Mouse (Mus musculus) kidney, adult 8-10 months (tissue): Measurements from ENCODE around the gene Pdpn.
"Not testable (repeated sequence)": the region's sequence is repeated elsewhere in the genome, so short reads cannot be mapped to it uniquely, and the experiment has no call there.

Source experiments
- DNase-seq, 2 experiments: peaks; one replicate each; pipeline ENCODE4 v3.0.0; 2022

The Pdpn gene

DNA sequence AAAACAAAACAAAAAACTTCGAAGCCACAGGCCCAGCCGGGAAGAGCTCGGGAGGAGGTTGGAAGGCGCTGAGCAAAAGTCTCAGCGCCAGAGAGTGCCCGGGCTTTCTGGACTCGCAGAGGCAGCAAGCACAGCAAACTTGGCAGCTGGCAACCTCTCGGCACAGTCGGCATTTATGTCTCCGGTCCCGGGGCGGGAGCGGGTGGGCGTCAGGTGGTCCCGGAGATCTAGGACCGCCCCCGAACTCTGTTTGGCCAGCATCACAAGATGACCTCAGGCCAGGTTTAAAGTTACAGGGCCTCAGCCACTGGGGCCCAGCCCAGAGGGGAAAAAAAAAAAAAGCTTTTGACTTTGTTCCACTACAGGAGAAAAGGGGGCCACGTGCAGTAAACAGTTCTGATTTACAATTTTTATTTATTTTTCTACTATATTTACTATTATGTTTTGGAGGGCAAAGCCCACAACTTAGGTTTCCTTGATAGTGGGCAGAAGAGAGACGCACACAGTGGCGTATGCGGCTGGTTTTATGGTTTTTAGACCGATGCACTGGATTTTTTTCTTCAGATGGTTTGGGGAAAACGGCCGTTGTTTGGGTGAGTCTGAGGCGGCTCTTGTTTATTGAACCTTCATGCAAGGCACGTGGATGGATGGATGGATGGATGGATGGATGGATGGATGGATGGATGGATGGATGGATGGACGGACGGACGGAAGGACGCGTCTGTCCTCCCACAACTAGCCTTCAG, at the start of gene Pdpn:
Gene Pdpn, minus strand, starts transcription at position 240 of the 746 bp plus-strand sequence.
- DNase-seq, result no peak

DNA sequence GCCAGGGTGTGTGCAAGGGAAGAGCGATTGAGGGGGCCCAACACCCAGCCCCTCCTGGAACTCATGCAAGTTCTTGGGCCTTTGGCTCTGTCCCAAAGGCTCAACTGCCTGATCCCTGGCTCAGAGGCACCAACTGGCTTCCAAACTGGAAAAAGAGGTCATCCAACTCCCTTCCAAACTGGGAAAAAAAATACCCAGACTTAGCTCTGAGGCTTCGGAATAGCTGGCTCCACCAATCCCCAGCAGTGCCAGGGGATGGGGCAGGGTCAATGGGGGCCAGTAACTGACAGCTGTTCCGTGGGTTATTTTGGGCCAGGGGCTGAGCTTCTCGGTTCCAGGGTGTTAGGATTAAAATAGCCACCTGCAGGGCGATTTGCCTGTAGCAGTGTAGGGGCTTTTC, 49.3 kb upstream of the Pdpn start:
- no peak for DNase-seq

DNA sequence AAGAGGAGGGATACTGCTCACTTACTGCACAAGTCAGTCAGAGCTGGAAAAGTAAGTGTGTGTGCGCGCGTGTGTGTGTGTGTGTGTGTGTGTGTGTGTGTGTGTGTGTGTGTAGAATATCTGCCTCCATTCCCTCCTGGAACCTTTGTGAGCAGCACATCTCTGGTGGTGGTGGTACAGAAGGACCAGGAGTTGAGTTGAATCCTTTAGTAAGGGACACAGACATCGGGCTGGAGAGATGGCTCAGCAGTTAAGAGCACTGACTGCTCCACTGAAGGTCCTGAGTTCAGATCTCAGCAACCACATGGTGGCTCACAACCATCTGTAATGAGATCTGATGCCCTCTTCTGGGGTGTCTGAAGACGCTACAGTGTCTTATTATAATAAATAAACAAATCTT, 46.1 kb upstream of the Pdpn start:
- not testable (repeated sequence) for DNase-seq

DNA sequence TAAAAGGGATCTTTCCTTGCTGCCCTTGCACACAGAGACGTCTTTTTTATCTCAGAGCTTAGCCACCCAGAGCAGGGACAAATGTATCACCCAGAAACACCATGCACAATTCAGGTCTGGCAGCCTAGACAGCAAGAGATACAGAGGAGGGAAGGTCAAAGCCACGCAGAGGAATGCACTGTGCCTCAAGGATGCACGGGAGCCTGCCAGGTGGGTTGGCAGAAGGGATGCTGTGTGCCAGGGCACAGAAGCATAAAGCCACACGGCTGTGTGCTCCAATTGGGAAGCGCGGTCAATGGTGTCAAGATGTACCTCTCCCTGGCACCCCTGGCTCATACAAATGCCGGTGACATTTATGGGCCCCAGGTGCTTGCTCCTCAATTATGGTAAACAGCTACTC, 42.1 kb upstream of the Pdpn start:
- no peak for DNase-seq

DNA sequence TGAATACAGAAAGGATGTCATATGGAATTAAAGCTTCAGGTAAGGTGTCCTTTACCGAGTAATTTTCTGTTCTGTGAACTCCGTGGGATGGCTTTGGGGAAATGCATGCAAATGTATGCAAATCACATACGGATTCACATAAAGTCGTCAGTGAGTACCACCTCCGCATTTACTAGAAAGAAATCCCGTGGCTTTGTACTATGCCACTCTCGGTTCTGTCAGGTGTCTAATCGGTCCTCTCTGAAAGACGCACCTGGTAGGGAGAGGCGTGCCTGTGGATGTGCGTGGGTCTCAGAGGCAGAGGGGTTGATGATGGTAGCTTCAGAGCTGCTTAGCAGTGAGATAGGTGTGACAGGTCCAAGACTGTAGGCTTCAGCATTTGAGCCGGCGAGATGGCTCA, 40.4 kb upstream of the Pdpn start:
- no peak for DNase-seq

DNA sequence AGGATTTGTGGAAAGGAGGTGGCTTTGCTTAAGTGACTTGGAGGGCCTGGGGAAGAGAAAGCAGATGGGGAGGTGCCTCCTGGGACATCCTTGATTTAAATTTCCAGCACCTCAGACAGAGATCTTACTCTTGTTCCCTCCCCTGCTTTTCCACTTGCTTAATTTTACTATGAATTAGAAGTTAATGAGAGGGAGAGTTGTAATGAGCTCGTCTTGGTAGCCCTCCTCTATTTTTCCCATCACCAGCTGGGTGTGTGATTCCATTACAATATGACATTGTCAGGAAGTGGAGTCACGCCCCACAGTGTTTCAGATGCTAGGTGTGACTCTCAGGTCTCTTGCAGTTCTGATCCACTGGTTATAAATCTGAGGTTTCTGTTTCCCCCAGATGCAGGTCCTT, 36.7 kb upstream of the Pdpn start:
- no peak for DNase-seq

DNA sequence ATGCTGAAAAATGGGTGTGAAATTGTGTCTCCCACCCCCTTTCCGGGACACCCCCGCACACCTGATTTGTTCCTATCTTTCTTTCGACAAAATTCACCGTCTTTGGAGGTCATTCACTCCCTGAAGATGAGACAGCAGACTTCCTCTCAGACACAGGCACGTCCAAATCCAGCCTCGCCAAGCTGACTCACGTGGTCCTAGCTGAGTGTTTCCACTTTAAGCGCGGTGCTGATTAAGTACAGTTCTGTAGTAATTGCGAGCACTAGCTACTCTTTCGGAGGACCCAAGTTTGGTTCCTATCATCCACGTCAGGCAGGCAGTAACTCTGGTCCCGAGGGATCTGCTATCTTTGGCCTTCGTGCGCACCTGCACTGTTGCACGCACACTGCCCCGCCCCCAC, 35.6 kb upstream of the Pdpn start:
- no peak for DNase-seq

DNA sequence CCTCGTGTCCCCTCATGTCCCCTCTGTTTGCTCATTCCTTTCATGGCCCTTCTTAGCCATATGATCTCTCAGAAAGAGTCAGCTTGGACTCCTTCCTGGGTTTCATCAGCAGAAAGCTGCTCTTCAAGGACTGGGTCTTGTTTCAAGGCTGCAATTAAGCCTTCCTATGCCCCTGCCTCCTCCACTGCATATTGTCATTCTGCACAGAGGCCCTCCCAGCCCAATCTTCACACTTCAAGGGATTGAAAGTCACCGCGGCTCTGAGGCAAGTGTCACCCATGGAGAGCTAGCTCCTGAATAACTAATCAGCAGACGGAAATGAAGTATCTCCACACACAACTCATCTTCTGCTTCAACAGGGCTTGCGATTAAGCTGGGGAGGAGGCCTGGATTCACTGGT, 34.8 kb upstream of the Pdpn start:
- no peak for DNase-seq

DNA sequence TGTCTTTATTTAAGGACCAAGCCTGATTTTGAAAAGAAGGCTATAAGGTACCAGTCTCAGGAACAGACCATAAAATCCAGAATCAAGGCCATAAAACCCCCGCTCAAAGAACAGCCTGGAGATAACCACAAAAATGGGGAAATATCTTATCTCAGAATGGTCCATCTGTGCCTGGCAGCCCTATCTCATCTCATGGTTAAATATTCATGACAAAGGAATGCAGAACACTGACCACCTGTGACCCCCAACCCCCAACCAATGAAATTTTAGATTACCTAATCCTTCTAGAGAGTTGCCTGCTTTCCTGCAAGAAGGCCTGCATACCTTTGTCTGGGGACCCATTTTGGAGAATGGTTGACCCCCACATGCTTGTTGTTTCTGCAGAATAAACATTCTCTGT, 32.4 kb upstream of the Pdpn start:
- DNase-seq, result no peak

DNA sequence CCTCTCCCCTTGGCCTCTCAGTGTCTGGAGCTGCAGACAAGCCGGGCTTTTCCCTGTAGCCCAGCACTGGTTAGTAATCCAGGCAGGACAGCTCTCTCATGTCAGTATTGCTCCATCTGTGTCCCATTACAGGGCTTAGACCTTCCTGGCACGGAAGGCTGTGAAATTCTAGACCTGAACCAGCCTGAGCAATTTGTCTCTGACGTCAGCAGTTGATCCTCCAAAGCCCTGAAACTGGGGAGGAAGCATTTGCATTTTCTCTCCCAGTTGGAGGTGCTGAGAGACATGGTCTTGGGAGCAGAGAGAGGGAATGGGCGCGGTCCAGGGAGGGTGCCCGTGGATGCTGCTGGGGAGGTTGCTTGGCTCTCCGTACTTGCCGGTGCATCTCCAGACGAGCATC, 31.2 kb upstream of the Pdpn start:
- no peak for DNase-seq

DNA sequence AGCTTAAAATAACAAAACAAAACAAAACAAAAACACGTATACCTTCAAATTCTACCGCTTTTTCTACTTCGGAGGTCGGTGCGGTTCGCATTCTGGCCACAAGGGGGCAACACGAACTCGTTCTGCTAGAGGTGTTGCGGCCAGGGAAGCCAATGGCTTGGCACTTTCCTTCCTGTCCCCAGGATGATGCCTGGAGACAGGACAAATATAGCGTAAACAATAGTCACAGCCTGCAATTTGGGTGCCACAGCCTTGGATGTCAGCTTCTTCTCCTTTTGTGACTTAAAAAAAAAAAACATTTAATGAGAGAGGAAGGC, 26.2 kb upstream of the Pdpn start:
- DNase-seq, result peak; percentile 24 to 76

DNA sequence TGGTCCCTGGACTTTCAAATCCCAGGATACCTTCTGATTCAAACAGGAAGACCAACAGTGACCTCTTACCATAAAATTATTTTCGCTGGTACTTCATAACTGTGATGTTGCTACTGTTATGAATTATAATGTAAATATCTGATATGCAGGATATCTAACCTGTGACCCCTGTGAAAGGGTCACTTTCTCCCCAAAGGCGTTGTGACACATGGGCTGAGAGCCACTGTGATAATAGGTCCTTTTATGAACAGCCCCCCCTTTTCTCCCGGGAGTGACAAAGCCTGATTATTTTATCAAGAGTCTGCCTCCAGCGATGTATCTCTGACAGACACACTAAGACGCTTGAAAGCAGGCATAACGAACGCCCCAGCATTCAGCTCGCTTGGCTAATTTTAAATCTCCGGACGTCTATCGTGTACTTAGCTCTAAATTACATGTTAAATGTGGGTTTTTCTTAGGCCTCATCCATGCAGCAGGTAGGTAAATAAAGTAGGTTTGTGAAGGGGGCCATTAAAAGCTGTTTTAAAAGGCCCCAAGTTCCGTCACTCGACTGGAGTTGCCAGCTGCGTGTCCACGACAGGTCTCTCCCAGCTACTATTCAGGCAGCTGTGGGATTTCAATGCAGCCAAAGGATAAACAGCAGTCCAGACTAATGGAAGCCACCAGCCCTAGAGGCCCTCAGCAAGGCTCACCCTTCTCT, 25.7 kb upstream of the Pdpn start:
- no peak for DNase-seq

DNA sequence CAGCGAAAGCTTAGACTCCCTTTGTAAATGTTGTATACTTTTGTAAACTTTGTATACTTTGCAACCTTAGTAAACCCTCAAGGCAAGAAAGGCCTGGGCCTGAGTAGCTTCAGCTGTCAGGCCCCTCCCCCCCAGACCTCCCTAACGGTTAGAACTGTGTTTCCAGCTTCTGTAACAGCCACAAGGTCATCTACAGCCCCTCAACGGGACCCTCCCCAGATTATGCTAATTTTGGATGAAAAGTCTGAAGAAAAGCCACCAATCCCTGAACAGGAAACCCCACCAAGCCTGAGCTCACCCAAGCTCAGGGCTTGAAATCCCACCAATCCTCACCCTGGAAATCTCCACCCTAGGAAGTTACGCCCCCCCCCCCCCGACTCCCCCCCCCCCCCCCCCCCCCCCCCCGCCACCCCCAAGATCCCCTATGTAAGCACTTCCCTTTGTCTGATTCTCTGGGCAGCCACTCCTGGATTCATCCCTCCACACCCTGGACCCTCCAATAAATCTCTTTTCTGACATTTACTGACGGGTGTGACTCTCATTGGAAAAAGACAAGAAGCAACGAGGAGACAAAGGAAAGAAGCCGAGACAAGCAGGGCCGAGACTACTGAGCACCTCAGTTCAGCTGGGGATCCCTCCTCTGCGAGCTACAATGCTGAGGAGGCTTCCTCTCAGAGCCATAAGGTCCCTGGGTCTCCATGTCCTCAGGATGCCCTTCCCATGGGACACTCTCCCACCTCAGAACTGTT, 25.0 kb upstream of the Pdpn start:
- no peak for DNase-seq

DNA sequence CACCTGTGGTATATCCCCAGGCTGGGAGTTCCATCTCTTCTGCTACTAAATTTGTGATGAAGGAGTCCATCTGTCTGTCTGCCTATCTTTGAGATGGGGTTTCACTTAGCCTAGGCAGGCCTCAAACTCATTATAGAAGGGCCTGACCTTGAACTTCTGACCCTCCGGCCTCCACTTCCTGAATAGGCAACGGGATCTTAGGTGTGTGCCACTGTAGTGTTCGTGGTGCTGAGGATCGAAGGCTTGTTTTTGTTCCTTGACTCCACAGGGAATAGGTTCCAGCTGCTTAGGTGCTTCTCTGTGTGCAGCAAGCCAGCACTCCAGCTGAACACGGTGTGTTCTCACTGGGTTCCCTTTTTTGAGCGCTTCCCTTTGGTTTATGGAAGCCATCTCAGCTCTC, 13.9 kb upstream of the Pdpn start:
- DNase-seq, result no peak

DNA sequence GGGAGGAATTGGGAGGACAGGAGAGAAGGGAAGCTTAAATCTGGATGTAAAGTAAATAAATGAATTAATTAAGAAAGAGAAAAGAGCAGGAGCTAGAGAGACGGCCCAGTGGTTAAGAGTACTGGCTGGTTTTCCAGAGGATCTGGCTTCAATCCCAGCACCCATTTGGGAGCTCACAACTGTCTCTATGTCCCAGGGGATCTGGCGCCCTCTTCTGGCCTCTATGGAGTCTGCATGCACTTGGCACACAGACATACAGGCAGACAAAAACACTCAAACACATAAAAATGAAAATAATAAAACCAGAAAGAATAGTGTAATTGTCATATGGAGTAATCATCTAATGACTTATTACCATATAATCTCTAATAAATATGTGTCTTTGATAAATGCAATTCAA, 12.0 kb upstream of the Pdpn start:
- DNase-seq, result peak in 1 of 2 experiments; percentile 31

DNA sequence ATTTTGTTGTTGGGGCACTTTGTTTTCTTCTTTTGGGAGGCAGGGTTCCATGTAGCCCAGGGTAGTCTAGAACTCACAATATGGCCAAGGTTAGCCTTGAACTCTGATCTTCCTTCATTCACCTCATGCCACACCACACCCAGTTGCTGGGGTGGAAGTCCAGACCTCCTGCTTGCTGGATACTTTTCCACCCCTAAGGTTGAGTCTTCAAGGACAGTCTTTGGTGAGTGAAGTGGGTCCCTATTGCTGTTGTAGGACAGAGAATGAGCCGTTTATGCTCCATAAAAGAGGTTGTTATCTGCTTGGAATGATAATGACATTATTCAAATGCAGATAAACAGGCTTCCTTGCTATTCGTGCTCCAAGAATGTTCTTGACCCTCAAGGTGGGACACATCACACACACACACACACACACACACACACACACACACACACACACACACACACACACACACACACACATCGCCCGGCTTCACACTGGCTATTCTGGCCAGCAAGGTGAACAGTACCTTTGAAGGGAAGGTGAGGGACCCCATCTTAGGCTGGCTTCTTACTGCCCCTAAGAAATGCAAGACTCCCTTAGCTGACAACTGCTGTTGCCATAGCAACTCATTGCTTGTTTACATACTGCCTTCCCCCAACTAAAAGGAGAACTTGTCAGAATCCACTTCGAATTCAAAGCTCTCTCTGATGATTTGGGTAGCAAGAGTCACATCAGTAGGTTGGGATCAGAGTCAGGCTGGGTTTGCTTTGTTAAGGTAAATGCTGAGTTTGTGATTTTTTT, 6.8 kb upstream of the Pdpn start:
- DNase-seq, result no peak

DNA sequence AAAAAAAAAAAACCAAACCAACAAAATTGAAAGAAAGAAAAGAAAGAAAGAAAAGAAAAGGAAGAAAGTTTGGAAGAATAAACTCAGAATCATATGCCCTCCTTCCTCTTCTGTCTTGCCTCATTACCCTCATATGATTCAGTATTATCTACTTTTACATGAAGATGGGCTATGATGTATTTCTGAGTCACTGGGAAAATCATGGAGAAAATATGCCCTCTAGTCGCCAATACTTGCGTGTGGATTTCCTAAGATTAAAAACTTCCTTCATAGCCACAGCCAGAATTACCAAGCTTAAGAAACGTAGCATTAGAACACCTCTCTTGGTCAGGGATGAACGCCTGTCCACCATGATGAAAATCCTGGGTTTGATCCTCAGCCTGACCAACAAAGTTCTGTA, 5.7 kb upstream of the Pdpn start:
- no peak for DNase-seq

DNA sequence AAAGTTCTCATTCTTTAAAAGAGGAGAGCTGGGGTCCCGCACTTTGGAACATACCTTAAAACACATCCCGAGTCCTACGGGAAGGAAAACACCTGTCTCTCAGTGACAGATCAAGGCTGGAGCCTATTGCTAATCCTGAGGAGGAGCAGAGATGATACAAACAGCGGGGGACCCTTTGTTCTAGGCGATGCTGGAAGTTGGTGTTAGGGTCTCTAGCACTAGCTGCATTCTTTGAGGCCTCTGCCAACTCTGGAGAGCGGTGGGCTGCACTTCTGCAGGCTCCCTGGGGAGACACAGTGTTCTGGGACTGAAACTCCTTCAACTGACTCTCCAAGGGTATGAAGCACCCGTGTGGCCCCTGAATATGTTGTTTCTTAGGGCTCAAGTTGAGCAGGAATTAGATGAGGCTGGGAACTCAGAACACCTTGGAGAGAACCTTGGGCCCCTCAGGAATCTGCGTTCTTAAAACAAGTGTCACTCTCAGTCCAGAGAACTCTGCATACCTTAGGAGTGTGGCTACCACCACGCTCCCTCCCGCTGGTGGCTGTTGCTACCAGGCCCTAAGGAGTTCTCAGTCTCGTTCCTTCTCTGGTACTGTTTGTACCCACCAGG, 3.0 kb upstream of the Pdpn start:
- no peak for DNase-seq

DNA sequence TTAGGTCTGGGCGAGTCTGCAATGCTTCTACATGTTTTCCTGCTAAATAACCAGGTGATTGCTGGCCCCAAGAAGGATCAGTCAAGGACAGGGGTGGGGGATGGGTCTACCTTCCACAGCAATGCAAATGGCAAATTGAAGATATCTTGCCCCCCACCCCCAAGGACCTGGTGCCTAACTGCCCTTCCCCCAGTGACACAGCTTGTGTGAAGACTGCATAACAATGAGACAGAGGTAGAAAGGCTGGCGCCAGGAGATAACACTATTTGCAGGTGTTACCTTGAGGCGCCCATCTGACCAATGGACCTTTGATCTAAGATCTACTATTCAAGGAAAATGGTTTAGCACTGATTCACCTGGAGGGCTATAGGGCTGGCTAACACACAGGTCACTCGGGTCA, 2.5 kb upstream of the Pdpn start:
- no peak for DNase-seq

DNA sequence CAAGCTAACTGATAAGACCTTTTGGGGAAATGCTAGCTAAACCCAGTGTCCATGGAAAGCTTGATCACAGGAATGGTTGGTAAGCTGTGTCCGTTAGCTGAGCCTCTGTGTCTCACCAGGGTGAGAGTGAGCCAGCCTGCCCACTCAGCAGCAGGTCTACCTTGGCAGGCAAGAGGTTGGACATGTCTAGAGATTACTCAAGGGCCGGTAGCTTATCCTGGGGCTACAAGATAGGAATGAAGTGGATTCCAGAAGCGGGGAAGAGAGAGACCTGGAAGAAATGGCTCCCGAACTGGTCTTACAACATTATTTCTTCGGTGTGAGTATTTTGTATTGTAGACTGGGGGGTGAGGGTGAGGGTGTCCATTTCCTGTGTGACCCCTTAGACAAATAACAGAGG, 1.7 kb upstream of the Pdpn start:
- no peak for DNase-seq

DNA sequence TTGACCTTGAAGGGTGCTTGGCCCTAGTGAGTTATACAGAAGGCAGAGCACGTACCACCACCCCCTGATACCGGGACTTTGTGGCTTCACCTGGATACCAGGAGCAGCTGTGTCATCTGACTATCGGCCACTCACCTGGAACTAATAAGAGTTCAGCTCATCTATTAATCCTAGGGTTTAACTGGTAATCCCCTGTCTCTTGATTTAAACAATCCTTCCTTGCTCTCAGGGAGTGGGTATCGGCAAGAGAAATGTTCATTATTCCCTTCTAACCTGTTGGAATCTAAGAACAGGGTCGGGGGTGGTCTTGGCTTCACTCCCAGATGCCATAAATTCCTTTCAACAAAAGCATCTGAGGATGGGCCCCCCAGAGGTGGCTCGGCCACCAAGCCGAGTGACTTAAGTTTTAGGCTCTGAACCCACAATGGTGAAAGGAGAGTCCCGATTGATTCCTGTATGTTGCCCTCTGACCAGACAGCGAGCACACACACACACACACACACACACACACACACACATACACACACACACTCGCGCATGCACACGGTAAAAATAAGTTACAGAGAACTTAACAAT, 837 bp upstream of the Pdpn start:
- DNase-seq, result no peak

DNA sequence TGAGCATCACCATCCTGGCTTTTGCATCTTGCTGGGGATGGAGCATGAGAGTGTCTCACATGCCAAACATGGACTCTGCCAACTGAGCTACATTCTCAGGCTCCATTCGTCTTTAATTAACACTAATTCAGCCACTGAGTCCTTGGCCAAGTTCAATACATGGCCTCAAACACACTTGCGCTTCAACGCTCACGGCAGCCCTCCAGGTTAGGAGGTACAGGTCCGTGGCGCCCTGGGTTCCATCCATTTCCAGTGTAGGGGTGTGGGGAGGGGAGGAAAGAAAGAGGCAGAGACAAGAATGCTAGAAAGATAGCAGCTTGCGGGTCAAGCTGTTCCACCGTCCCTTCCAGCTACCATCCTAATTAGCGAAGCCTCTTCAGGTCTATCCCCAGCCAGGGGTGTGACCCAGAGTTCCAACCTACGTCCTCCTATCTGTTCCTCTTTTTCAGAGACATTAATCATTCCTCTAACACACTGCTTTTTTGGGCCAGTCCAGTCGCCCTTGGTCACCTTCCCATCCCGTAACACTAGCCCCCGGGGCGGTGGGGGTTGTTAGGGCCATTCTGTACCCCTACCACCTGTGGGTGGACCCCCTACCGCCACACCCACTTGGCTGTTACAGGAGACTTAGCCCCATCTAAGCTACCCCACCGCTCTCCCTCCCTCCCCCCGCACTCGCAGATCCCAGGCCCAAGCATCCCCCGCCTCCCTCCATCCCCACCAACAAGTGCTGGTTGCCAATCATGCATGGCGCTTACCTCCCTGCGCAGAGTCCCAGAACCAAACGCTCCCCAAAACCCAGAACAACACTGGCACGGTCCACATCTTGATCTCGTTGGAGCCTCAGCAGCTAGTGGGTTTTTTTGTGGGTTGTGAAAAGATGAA, 691 bp downstream of the Pdpn start:
- DNase-seq, result no peak
